Mouse (Mus musculus) embryo, embryonic 9.5 days (tissue): Measurements from ENCODE around the gene Stxbp4.

Experiments
- DNase-seq: peaks from one replicate; pipeline ENCODE4 v3.0.0-alpha.2; 2017; ENCODE audit errors: extremely low spot score

Stxbp4 gene

GRCm38 (mm10) chr11:90464046-90464595 is 173.8 kb downstream of the Stxbp4 start:
- DNase-seq, result no peak

- DNase-seq, result no peak
These were observed 177.4 kb downstream of the Stxbp4 start for GRCm38 (mm10) chr11:90460458-90460857.

GRCm38 (mm10) chr11:90452134-90452533 is 185.8 kb downstream of the Stxbp4 start:
- DNase-seq, result no peak

GRCm38 (mm10) chr11:90451506-90451905 is 186.4 kb downstream of the Stxbp4 start:
- no peak for DNase-seq

GRCm38 (mm10) chr11:90442462-90442861 is 195.4 kb downstream of the Stxbp4 start:
- no peak for DNase-seq

- DNase-seq, result no peak
These were observed 197.0 kb downstream of the Stxbp4 start for GRCm38 (mm10) chr11:90440851-90441250.

- no peak for DNase-seq
These were observed 199.1 kb downstream of the Stxbp4 start for GRCm38 (mm10) chr11:90438768-90439167.
